Mouse (Mus musculus) olfactory bulb, adult 2 months (tissue): ENCODE measurements around the gene Dcaf8.

ENCODE experiments used
- CTCF ChIP-seq: fragments of 200-500 bp; IDR thresholded peaks from 2 replicates; pipeline ENCODE4 v1.5.1; 2012; ENCODE audit warnings: low read depth, mild to moderate bottlenecking, low read length, moderate library complexity; ENCODE audit not compliant: insufficient read depth
- POLR2A ChIP-seq: fragments of 200-500 bp; IDR thresholded peaks from 2 replicates; pipeline ENCODE4 v1.6.1; 2012; ENCODE audit warnings: mild to moderate bottlenecking, low read depth, low read length, moderate library complexity; ENCODE audit not compliant: insufficient read depth

DNA sequence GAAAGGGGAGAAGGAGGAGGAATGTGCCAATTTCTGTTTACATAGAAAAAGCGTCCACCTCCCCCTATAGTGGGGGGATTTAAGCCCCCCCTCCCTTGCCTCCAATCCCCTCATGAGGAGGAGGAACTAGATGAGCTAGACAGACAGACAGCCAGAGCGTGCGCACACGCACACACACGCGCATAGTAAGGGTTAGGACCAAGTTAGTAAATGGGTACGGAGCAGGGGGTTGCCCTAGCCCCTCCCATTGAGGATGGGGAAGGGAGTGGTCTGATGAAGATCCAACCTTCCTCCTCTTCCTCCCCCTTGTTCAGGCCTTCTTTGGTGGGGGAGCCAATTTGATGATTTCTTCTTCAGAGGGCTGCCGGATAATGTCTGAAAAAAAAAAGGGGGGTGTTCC is 50.4 kb downstream of the Dcaf8 start:
- TF ChIP-seq CTCF (no peak), POLR2A (no peak)
